Mouse (Mus musculus): ENCODE measurements around the gene Stat6.

GRCm38 (mm10) chr10:127674046-127674655, 31.4 kb downstream of the Stat6 start:
- no peak for TF ChIP-seq GATA1 (IDR thresholded peaks at IDR 0.05; ENCODE audit: borderline replicate concordance, low read length)
- TF ChIP-seq FLI1 (IDR thresholded peaks at IDR 0.05; ENCODE audit: low read length) = no peak

All from megakaryocyte, embryonic 14.5 days (primary cell).